Mouse (Mus musculus) forebrain, embryonic 16.5 days (tissue): ENCODE measurements at regions not wholly inside any gene's neighbourhood (a gene's known extent, or its start where the extent isn't known, plus 50 kb on each side); places are given as distances from the start of the nearest gene placed in this dataset.
A peak's percentile ranks its signal among the peaks of the same experiment; 100 is the strongest.

Experiments used
- ATAC-seq: fragments of 200-750 bp; cut with Nextera tagmentation; 2 replicates; pipeline ENCODE4 v1.8.0; 2017; ENCODE audit warnings: mild to moderate bottlenecking, moderate library complexity
- H3K27ac ChIP-seq: fragments of 300-500 bp; sonication (generic); 2 replicates; pipeline ENCODE4 v1.5.1; 2014; ENCODE audit warnings: low read length, control low read depth
- H3K27me3 ChIP-seq: fragments of 300-500 bp; sonication (generic); replicated peaks from 2 replicates; pipeline ENCODE4 v1.6.1; 2014; ENCODE audit warnings: low read length; ENCODE audit not compliant: control insufficient read depth, insufficient read depth
- H3K36me3 ChIP-seq: fragments of 300-500 bp; sonication (generic); 2 replicates; pipeline ENCODE4 v1.6.1; 2014; ENCODE audit not compliant: control insufficient read depth, insufficient read depth
- H3K4me1 ChIP-seq: fragments of 300-500 bp; sonication (generic); replicated peaks from 2 replicates; pipeline ENCODE4 v1.6.1; 2014; ENCODE audit warnings: low read length; ENCODE audit not compliant: control insufficient read depth, insufficient read depth
- H3K4me2 ChIP-seq: fragments of 300-500 bp; sonication (generic); 2 replicates; pipeline ENCODE4 v1.6.1; 2014; ENCODE audit warnings: mild to moderate bottlenecking, low read length, control low read depth
- H3K4me3 ChIP-seq: fragments of 300-500 bp; sonication (generic); replicated peaks from 2 replicates; pipeline ENCODE4 v1.5.1; 2014; ENCODE audit warnings: mild to moderate bottlenecking, low read length, control low read depth
- H3K9ac ChIP-seq: fragments of 300-500 bp; sonication (generic); replicated peaks from 2 replicates; pipeline ENCODE4 v1.6.1; 2014; ENCODE audit warnings: low read depth, low read length, control low read depth
- H3K9me3 ChIP-seq: fragments of 300-500 bp; sonication (generic); 2 replicates; pipeline ENCODE4 v1.6.1; 2016; ENCODE audit warnings: low read length; ENCODE audit not compliant: control insufficient read depth
- WGBS: fragments of 180-500 bp; shearing (Covaris S2); extraction: QIAGEN DNeasy Blood & Tissue Kit; methylation state at CpG from one replicate; pipeline ENCODE4 v1.1.7; 2014; 5-methylcytosine and 5-hydroxymethylcytosine counted together

- ATAC-seq: no peak
- H3K27me3 ChIP-seq: no peaks in the 10 kb centered on the region
- H3K4me1 ChIP-seq: no peaks in the 10 kb centered on the region; the same call in 1 of the 2 replicates
- WGBS: 88% methylated on average over 5 of the region's 5 CpGs
- H3K36me3 ChIP-seq: no peaks in the 10 kb centered on the region
- H3K9me3 ChIP-seq: no peaks in the 10 kb centered on the region
- no peak overlapping the region for H3K4me2 ChIP-seq
- no peak overlapping the region for H3K9ac ChIP-seq
- no peak overlapping the region for H3K27ac ChIP-seq
- no peak overlapping the region for H3K4me3 ChIP-seq
Measured at GRCm38 (mm10) chr12:7754861-7755260, 222.6 kb upstream of the Apob start.

- no peak overlapping the region for H3K27ac ChIP-seq
- 78% methylated on average over 11 of the region's 11 CpGs for WGBS
- H3K9ac ChIP-seq: no peak overlapping the region
- H3K4me3 ChIP-seq: no peak overlapping the region
- ATAC-seq: no peak
- H3K27me3 ChIP-seq: no peaks in the 10 kb centered on the region
- no peaks in the 10 kb centered on the region for H3K4me1 ChIP-seq
- no peak overlapping the region for H3K4me2 ChIP-seq
- no peaks in the 10 kb centered on the region for H3K9me3 ChIP-seq
- H3K36me3 ChIP-seq: no peaks in the 10 kb centered on the region
Measured at GRCm38 (mm10) chr12:7764795-7765697, 212.4 kb upstream of the Apob start.

DNA sequence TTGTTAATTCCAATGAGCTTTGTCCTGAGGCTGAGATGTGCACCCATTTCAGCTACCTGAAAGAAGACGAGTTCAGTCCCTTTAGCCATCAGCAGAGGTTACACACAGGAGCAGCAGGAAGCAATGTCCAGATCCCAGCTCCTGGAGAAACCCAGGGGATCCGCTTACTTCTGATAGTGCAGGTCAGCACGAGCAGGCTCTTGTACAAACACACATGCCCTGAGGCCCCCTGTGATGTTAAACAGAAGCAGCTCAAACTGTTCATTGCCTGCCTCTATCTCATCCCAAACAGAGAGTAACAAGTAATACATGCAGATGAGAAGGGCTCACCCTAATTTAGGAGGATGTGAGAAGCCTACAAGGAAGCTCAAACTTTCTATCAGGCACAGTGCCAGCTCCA, 203.3 kb upstream of the Apob start:
- ATAC-seq: no peak
- 71% methylated on average over 3 of the region's 3 CpGs for WGBS

GRCm38 (mm10) chr12:7776335-7776734, 201.1 kb upstream of the Apob start:
- no peaks in the 10 kb centered on the region for H3K4me1 ChIP-seq
- H3K4me2 ChIP-seq: no peak overlapping the region
- no peaks in the 10 kb centered on the region for H3K9me3 ChIP-seq
- 50% methylated on average over 3 of the region's 3 CpGs for WGBS
- H3K4me3 ChIP-seq: no peak overlapping the region
- no peaks in the 10 kb centered on the region for H3K36me3 ChIP-seq
- H3K27me3 ChIP-seq: no peaks in the 10 kb centered on the region
- no peak overlapping the region for H3K9ac ChIP-seq
- no peak overlapping the region for H3K27ac ChIP-seq
- ATAC-seq: peak; percentile 57

More for the DNA sequence above, 203.3 kb upstream of the Apob start:
- Histone ChIP-seq H3K9ac (no peak overlapping the region), H3K9me3 (no peaks in the 10 kb centered on the region), H3K4me3 (no peak overlapping the region), H3K36me3 (no peaks in the 10 kb centered on the region), H3K4me2 (no peak overlapping the region), H3K27ac (no peak overlapping the region), H3K27me3 (no peaks in the 10 kb centered on the region), H3K4me1 (no peaks in the 10 kb centered on the region)

- WGBS: 51% methylated on average over 10 of the region's 10 CpGs
- peak; percentile 67 for ATAC-seq
- H3K27ac ChIP-seq: no peak overlapping the region
- no peak overlapping the region for H3K4me2 ChIP-seq
- no peaks in the 10 kb centered on the region for H3K4me1 ChIP-seq
- no peak overlapping the region for H3K9ac ChIP-seq
- H3K36me3 ChIP-seq: no peaks in the 10 kb centered on the region
- no peaks in the 10 kb centered on the region for H3K9me3 ChIP-seq
- no peak overlapping the region for H3K4me3 ChIP-seq
- no peaks in the 10 kb centered on the region for H3K27me3 ChIP-seq
Measured at GRCm38 (mm10) chr12:7777220-7778055, 200.0 kb upstream of the Apob start.

DNA sequence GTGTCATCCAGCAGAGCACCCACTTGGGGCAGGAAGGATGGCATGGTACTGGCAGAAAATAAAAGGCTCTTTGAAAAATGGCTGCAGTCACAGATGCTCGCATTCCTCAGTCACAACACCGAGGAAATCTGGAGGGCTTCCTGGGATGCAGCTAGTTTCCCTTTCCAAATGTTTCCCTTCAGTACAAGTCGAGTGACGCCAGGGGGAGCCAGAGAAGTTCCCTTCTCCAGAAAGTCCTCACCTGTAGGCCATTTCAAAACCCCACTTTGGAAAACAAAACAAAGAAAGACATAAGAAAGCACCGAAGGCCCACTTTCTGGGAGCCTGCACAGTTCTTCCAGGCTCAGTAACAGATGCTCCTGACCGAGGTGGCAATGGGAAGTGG, 199.4 kb upstream of the Apob start:
- H3K4me1 ChIP-seq: no peaks in the 10 kb centered on the region
- no peak overlapping the region for H3K27ac ChIP-seq
- no peaks in the 10 kb centered on the region for H3K9me3 ChIP-seq
- no peaks in the 10 kb centered on the region for H3K27me3 ChIP-seq
- H3K36me3 ChIP-seq: no peaks in the 10 kb centered on the region
- no peak overlapping the region for H3K9ac ChIP-seq
- ATAC-seq: no peak
- 59% methylated on average over 6 of the region's 6 CpGs for WGBS
- no peak overlapping the region for H3K4me3 ChIP-seq
- H3K4me2 ChIP-seq: no peak overlapping the region

- Histone ChIP-seq H3K4me2 (no peak overlapping the region), H3K9ac (no peak overlapping the region), H3K4me1 (no peaks in the 10 kb centered on the region), H3K27me3 (no peaks in the 10 kb centered on the region), H3K27ac (no peak overlapping the region), H3K9me3 (no peaks in the 10 kb centered on the region), H3K4me3 (no peak overlapping the region), H3K36me3 (no peaks in the 10 kb centered on the region)
- no peak for ATAC-seq
- 84% methylated on average over 5 of the region's 5 CpGs for WGBS
Measured at GRCm38 (mm10) chr12:7816616-7817015, 160.8 kb upstream of the Apob start.

DNA sequence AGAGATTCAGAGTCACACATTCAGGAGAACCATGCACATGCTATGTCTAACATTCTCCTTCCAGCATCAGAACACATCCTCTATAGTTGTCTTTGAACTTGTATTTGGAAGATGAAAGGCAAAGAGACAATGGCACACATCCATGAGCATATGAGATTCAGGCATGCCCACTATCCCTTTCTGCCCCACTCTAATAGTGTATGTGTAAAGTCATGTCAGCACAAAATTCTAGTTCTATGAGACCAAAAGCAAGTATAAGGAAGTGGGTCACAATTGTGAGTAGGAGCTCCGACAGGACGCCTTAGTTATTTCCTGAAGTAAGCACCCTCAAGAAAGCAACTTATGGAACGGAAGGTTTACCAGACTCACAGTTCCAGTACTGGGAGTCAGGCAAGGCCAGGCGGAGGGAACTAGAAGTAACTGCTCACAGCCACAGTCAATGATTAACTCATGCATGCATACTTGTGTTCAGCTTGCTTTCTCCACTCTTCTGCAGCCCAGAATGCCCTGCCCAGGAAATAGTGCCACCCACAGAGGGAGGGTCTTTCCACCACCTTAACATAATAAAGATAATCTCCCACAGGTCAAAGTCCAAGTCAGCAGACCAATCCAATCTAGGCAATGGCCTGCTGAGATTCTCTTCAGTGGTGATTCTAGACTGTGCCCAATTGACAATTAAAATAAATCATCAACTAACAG, 157.3 kb upstream of the Apob start:
- WGBS: 89% methylated on average over 4 of the region's 4 CpGs
- ATAC-seq: no peak
- Histone ChIP-seq H3K4me3 (no peak overlapping the region), H3K27me3 (no peaks in the 10 kb centered on the region), H3K4me2 (no peak overlapping the region), H3K27ac (no peak overlapping the region), H3K36me3 (no peaks in the 10 kb centered on the region), H3K4me1 (no peaks in the 10 kb centered on the region), H3K9ac (no peak overlapping the region), H3K9me3 (no peaks in the 10 kb centered on the region)

DNA sequence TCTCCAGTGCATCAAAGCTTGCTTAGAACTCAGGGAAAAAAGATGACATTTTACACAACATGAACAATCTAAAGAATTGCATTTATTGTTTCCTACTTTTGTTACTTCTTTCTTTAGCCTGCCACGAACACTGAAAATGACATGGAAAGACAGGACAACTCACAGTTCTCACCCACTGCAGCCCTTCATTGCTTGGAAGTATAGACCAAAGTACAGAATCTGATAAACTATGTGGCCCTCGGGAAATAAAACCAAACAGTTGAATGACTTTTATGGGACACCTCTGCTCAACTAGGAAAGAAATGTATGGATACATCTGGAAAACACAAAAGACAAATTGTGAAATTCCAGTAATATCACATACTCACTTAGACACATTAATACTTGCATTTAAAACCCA, 156.7 kb upstream of the Apob start:
- Histone ChIP-seq H3K4me3 (no peak overlapping the region), H3K9ac (no peak overlapping the region), H3K27me3 (no peaks in the 10 kb centered on the region), H3K27ac (no peak overlapping the region), H3K4me2 (no peak overlapping the region), H3K36me3 (no peaks in the 10 kb centered on the region), H3K4me1 (no peaks in the 10 kb centered on the region), H3K9me3 (peaks cover under 1% of the 10 kb centered on the region; the same call in 1 of the 2 replicates)
- ATAC-seq: no peak
- WGBS: 74% methylated on average over 2 of the region's 2 CpGs
